Mouse (Mus musculus) neural tube, embryonic 13.5 days (tissue): ENCODE measurements around the gene Slc35a3. TPM values are rescaled to one million over a fixed set of nuclear protein-coding genes. Genes with fewer than 3 reads are reported as not detected.

Experiments used
- ATAC-seq: fragments of 200-750 bp; cut with Nextera tagmentation; 2 replicates; pipeline ENCODE4 v1.8.0; 2017; ENCODE audit warnings: low read depth, mild to moderate bottlenecking, moderate TSS enrichment, moderate library complexity
- H3K27ac ChIP-seq: fragments of 300-500 bp; sonication (generic); replicated peaks from 2 replicates; pipeline ENCODE4 v1.5.1; 2015; ENCODE audit warnings: moderate library complexity, mild to moderate bottlenecking, inconsistent platforms
- H3K27me3 ChIP-seq: fragments of 300-500 bp; sonication (generic); 2 replicates; pipeline ENCODE4 v1.6.1; 2015; ENCODE audit warnings: mild to moderate bottlenecking, inconsistent platforms
- H3K36me3 ChIP-seq: fragments of 300-500 bp; sonication (generic); 2 replicates; pipeline ENCODE4 v1.6.1; 2015; ENCODE audit warnings: mild to moderate bottlenecking, inconsistent platforms
- H3K4me1 ChIP-seq: fragments of 300-500 bp; sonication (generic); replicated peaks from 2 replicates; pipeline ENCODE4 v1.6.1; 2015; ENCODE audit warnings: inconsistent platforms
- H3K4me2 ChIP-seq: fragments of 300-500 bp; sonication (generic); 2 replicates; pipeline ENCODE4 v1.6.1; 2015; ENCODE audit warnings: inconsistent platforms, mild to moderate bottlenecking, moderate library complexity
- H3K4me3 ChIP-seq: fragments of 300-500 bp; sonication (generic); 2 replicates; pipeline ENCODE4 v1.5.1; 2015; ENCODE audit warnings: mild to moderate bottlenecking, inconsistent platforms
- H3K9ac ChIP-seq: fragments of 300-500 bp; sonication (generic); 2 replicates; pipeline ENCODE4 v1.6.1; 2015; ENCODE audit warnings: moderate library complexity, mild to moderate bottlenecking, inconsistent platforms
- H3K9me3 ChIP-seq: fragments of 300-500 bp; sonication (generic); 2 replicates; pipeline ENCODE4 v1.6.1; 2016; ENCODE audit warnings: inconsistent platforms
- WGBS: fragments of 180-500 bp; shearing (Covaris S2); methylation state at CpG from one replicate; pipeline ENCODE4 v1.1.7; 2015; 5-methylcytosine and 5-hydroxymethylcytosine counted together
- polyA plus RNA-seq: library from polyadenylated mRNA; unstranded; fragments of >200 nt; fragmentation: Nextera tagmentation; extraction: Ambion mirVana; gene quantifications from 2 replicates; pipeline ENCODE4 v1.2.1, GENCODE M21; 2015

The Slc35a3 gene
- polyA plus RNA-seq, 1 experiment from 2014 or later, result 7.9 TPM

DNA sequence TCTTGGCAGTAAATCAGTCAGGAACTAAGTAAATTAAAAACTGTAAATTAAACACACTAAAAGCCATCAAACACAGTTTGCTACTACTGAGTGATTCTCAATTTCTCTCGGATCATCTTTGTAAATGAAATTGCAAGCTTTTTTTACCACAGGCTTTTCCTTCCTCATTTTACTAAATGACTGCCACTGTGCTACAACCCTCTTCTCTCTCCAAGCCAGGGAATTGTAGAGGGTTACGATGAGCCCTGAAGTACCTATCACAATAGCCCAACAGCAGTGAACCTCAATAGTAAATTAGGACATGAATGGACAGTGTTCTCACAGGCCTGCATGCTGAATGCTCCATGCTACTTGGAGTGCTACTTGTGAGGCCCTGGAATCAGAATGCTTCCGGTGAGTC is 78.5 kb downstream of the Slc35a3 start:
- Histone ChIP-seq H3K9ac (no peak overlapping the region), H3K4me3 (no peak overlapping the region), H3K4me1 (no peaks in the 10 kb centered on the region), H3K27ac (no peak overlapping the region), H3K27me3 (no peaks in the 10 kb centered on the region), H3K4me2 (no peak overlapping the region), H3K36me3 (peaks cover 74% of the 10 kb centered on the region), H3K9me3 (no peaks in the 10 kb centered on the region)
- 75% methylated on average over 3 of the region's 3 CpGs for WGBS
- ATAC-seq, result no peak

DNA sequence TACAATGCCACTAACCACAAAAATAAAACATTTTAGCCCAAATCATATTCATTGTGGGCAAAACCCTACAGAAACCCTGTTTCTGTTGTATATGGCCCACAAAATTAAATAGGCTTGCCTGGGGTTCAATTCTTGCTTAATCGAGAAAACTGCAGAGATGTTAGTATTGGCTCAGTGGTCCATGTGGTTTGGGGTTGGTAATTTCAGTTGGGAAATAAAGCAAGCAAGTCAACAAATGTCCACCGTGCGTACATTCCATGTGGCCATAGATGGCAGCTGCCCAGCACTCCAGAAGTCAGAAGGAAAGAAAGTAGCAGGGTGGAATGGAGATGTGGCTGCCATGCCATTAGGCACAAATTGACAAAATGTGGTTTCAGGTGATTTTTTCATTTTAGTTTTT is 79.7 kb downstream of the Slc35a3 start:
- H3K9ac ChIP-seq, result no peak overlapping the region
- H3K4me3 ChIP-seq, result no peak overlapping the region
- no peaks in the 10 kb centered on the region for H3K4me1 ChIP-seq
- no peak overlapping the region for H3K27ac ChIP-seq
- H3K36me3 ChIP-seq, result peaks cover 68% of the 10 kb centered on the region
- H3K27me3 ChIP-seq, result no peaks in the 10 kb centered on the region
- 94% methylated on average over 3 of the region's 3 CpGs for WGBS
- H3K9me3 ChIP-seq, result no peaks in the 10 kb centered on the region
- ATAC-seq, result no peak
- H3K4me2 ChIP-seq, result no peak overlapping the region

DNA sequence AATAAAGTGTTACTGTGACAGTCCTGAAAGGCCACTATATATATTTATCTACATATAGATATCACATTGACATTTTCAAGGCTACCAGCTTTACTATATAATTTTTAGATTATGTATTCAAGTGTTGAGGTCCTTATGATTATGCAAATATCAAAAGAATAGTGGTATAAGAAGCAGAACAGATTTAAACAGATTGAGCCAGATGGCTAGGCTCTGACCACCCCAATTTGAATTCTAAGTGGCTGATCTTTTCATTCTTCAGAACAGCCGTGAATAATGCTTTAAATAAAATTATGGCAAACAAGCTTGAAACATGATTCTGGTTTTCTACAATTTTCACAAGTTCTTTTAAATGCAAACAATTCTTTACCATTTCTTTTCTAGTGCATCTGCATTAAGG is 81.2 kb downstream of the Slc35a3 start:
- no peaks in the 10 kb centered on the region for H3K27me3 ChIP-seq
- peaks cover 63% of the 10 kb centered on the region for H3K36me3 ChIP-seq
- H3K4me2 ChIP-seq, result no peak overlapping the region
- no peak overlapping the region for H3K4me3 ChIP-seq
- no peak overlapping the region for H3K9ac ChIP-seq
- H3K4me1 ChIP-seq, result no peaks in the 10 kb centered on the region
- no peak overlapping the region for H3K27ac ChIP-seq
- H3K9me3 ChIP-seq, result no peaks in the 10 kb centered on the region
- WGBS, result 72% methylated on average over 1 of the region's 1 CpGs
- no peak for ATAC-seq

DNA sequence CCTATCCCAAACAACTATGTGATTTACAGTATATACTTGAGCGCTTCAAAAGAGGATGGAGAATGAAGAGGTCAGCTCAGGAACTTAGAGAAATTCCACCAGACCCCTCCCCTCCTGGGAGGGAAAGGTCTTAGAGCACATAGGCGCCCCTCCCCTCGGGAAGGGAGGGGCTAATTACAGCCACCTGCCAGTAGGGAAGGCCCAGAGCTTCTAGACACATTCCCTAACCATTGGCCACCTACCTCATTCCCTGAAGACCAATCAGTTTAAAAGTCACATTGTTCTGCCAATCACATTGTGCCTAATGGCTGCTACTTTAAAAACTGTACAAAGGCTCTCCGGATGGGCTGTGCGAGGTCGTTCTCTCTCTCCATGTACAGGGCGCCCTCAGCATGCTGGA is 90.0 kb downstream of the Slc35a3 start:
- no peak for ATAC-seq
- H3K27me3 ChIP-seq, result no peaks in the 10 kb centered on the region
- H3K4me3 ChIP-seq, result no peak overlapping the region
- no peaks in the 10 kb centered on the region for H3K9me3 ChIP-seq
- WGBS, result 89% methylated on average over 7 of the region's 7 CpGs
- H3K9ac ChIP-seq, result no peak overlapping the region
- H3K4me2 ChIP-seq, result no peak overlapping the region
- H3K36me3 ChIP-seq, result peaks cover 51% of the 10 kb centered on the region
- no peaks in the 10 kb centered on the region for H3K4me1 ChIP-seq
- H3K27ac ChIP-seq, result no peak overlapping the region

DNA sequence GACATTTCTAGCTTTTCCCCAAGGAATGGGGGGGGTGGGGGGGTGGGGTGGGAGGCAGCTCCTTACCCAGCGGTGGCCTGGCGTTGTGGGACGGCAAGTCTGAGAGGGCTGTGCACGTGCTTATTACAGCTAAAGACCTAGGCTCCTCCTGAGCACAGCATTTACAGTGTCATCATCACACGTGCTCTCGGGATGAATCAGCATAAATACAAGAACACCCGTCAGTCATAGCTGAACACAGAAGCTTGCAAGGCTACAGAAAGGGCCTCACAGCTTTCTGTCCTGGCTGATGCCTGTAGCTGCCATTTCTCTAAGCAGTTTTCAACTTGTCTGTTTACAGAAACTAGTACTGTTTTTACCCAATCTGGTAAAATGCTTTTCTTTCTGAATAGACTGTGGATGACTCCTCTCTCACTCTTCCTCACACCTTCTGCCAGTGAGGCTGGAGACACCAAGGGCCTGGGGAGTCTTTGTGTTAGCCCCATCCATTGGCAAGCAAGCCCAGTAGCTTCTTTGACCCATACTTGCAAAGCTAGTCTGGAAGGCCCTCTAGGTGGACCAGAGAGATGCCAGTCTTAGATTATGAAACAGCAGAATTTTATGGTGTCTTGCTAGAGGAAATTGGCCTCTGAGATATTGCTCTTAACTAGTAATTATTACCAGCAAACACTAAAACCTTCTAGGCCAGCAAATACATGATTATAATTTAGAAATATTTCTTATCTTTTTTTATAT is 91.8 kb downstream of the Slc35a3 start:
- H3K27me3 ChIP-seq, result no peaks in the 10 kb centered on the region
- H3K9me3 ChIP-seq, result no peaks in the 10 kb centered on the region
- no peaks in the 10 kb centered on the region for H3K4me1 ChIP-seq
- ATAC-seq, result no peak
- no peak overlapping the region for H3K4me3 ChIP-seq
- H3K36me3 ChIP-seq, result peaks cover 44% of the 10 kb centered on the region
- WGBS, result 95% methylated on average over 7 of the region's 7 CpGs
- no peak overlapping the region for H3K27ac ChIP-seq
- H3K4me2 ChIP-seq, result no peak overlapping the region
- H3K9ac ChIP-seq, result no peak overlapping the region

Other genes starting within 250 kb of the Slc35a3 start
- 118 and 122 TPM in 2 replicates for gene Rtca, start 204.6 kb downstream of the Slc35a3 start, polyA plus RNA-seq
- gene Dbt, start 199.8 kb downstream of the Slc35a3 start, polyA plus RNA-seq, result 13.9 and 14.2 TPM in 2 replicates
- gene Lrrc39, start 149.9 kb downstream of the Slc35a3 start, polyA plus RNA-seq, result 0.17 and 0.39 TPM in 2 replicates
- gene Sass6, start 117.8 kb downstream of the Slc35a3 start, polyA plus RNA-seq, result 18.4 and 18.9 TPM in 2 replicates
- 26.9 and 28.6 TPM in 2 replicates for gene Trmt13, start 98.2 kb downstream of the Slc35a3 start, polyA plus RNA-seq
- gene Mfsd14a, start 50.2 kb downstream of the Slc35a3 start, polyA plus RNA-seq, result 55.5 and 63.3 TPM in 2 replicates
- not detected in 2 replicates for gene Gm43191, start 31.6 kb downstream of the Slc35a3 start, polyA plus RNA-seq
- 18.3 and 19.3 TPM in 2 replicates for gene Agl, start 95.3 kb upstream of the Slc35a3 start, polyA plus RNA-seq
- gene Frrs1, start 146.6 kb upstream of the Slc35a3 start, polyA plus RNA-seq, result 2.4 and 3.0 TPM in 2 replicates